Mouse (Mus musculus) erythroblast, embryonic 14.5 days (primary cell): Measurements from ENCODE around the gene Tlk2.

Experiments
- GATA1 ChIP-seq: IDR thresholded peaks from 2 replicates; pipeline ENCODE4 v1.6.1; 2012; ENCODE audit warnings: low read length, inconsistent platforms, mixed read lengths
- TAL1 ChIP-seq: IDR thresholded peaks from 3 replicates; pipeline ENCODE4 v1.6.1; 2012; ENCODE audit warnings: low read length, inconsistent platforms, mixed read lengths

- no peak for TF ChIP-seq TAL1
- TF ChIP-seq GATA1: no peak
These were observed 86.4 kb downstream of the Tlk2 start for GRCm38 (mm10) chr11:105264988-105265387.
